Mouse (Mus musculus) hindbrain, embryonic 13.5 days (tissue): ENCODE data around the gene Cherp. TPM values are rescaled to one million over a fixed set of nuclear protein-coding genes. Genes with fewer than 3 reads are reported as not detected.
A peak's percentile ranks its signal among the peaks of the same experiment; 100 is the strongest.

Experiments used
- ATAC-seq: fragments of 200-750 bp; cut with Nextera tagmentation; 2 replicates; pipeline ENCODE4 v1.8.0; 2017; ENCODE audit warnings: moderate TSS enrichment; ENCODE audit not compliant: low FRiP score
- H3K27ac ChIP-seq: fragments of 300-500 bp; sonication (generic); 2 replicates; pipeline ENCODE4 v1.5.1; 2015; ENCODE audit warnings: inconsistent platforms, mild to moderate bottlenecking, moderate library complexity
- H3K27me3 ChIP-seq: fragments of 300-500 bp; sonication (generic); 2 replicates; pipeline ENCODE4 v1.6.1; 2015; ENCODE audit warnings: mild to moderate bottlenecking, inconsistent platforms
- H3K36me3 ChIP-seq: fragments of 300-500 bp; sonication (generic); 2 replicates; pipeline ENCODE4 v1.6.1; 2015; ENCODE audit warnings: mild to moderate bottlenecking, inconsistent platforms
- H3K4me1 ChIP-seq: fragments of 300-500 bp; sonication (generic); replicated peaks from 2 replicates; pipeline ENCODE4 v1.6.1; 2015; ENCODE audit warnings: inconsistent platforms
- H3K4me2 ChIP-seq: fragments of 300-500 bp; sonication (generic); 2 replicates; pipeline ENCODE4 v1.6.1; 2015; ENCODE audit warnings: inconsistent platforms, mild to moderate bottlenecking, moderate library complexity
- H3K4me3 ChIP-seq: fragments of 300-500 bp; sonication (generic); 2 replicates; pipeline ENCODE4 v1.5.1; 2015; ENCODE audit warnings: mild to moderate bottlenecking, inconsistent platforms
- H3K9ac ChIP-seq: fragments of 300-500 bp; sonication (generic); 2 replicates; pipeline ENCODE4 v1.6.1; 2015; ENCODE audit warnings: mild to moderate bottlenecking, inconsistent platforms
- H3K9me3 ChIP-seq: fragments of 300-500 bp; sonication (generic); 2 replicates; pipeline ENCODE4 v1.6.1; 2016; ENCODE audit warnings: inconsistent platforms
- WGBS: fragments of 180-500 bp; shearing (Covaris S2); methylation state at CpG from one replicate; pipeline ENCODE4 v1.1.7; 2015; 5-methylcytosine and 5-hydroxymethylcytosine counted together
- polyA plus RNA-seq: library from polyadenylated mRNA; unstranded; fragments of >200 nt; fragmentation: Nextera tagmentation; extraction: Ambion mirVana; gene quantifications from 2 replicates; pipeline ENCODE4 v1.2.1, GENCODE M21; 2015

Gene Cherp
- polyA plus RNA-seq, 1 experiment from 2014 or later, result 51.9 TPM

DNA sequence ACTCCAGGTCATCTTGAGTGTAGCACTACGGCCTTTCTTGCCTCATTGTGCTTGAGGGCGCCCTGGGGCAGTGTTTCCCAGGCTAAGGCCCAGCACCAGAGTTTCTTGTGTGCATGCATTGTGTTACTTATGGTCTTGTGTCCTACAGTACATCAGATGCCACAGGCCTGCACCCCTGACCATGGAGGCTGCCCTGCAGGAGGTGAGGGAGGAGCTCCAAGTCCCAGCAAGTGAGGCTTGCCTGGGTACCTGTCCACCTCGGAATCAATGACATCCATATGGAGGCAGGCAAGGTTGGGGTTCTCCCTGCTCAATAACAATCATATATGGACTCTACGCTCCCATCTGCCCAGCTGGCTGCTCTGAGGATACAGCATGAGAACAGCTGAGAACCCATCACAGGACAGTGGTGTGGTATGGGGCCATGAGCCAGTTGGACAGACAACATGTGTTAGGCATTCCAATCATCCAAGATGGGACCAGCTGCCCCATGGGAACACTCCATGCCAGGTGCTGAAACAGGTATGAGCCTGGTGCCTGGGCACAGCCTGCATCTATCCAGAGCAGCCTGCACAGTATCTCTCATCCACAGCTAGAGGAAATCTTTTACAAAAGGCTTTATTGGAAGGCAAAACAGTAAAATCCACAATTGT is 15.0 kb downstream of the Cherp start:
- 94% methylated on average over 4 of the region's 4 CpGs for whole genome bisulfite sequencing
- Histone ChIP-seq H3K9me3 (no peaks in the 10 kb centered on the region), H3K4me1 (no peaks in the 10 kb centered on the region), H3K36me3 (peaks cover 83% of the 10 kb centered on the region), H3K27me3 (no peaks in the 10 kb centered on the region), H3K4me2 (no peak overlapping the region), H3K27ac (no peak overlapping the region), H3K4me3 (no peak overlapping the region), H3K9ac (no peak overlapping the region)
- no peak for ATAC-seq

DNA sequence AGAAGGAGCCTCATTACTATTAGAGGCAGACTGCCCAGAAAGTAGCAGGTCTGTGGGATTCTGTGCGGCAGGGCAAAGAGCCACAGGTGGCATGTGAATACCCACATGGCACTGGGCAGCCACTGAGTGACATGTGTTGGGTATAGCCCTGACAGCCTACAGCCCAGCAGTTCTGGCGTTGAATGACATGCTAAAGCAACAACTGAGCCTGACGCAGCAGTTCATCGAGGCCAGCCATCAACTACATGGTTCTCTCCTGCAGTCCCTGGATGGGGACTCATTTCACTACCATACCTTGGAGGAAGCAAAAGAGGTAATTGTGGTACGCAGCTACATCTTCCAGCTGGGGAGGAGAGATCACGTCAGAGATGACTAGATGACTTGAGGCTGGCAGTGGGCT is 16.6 kb downstream of the Cherp start:
- no peak for ATAC-seq
- H3K36me3 ChIP-seq, result peaks cover 83% of the 10 kb centered on the region
- WGBS, result 93% methylated on average over 6 of the region's 6 CpGs
- H3K9ac ChIP-seq, result no peak overlapping the region
- H3K27ac ChIP-seq, result no peak overlapping the region
- H3K9me3 ChIP-seq, result no peaks in the 10 kb centered on the region
- H3K27me3 ChIP-seq, result no peaks in the 10 kb centered on the region
- H3K4me2 ChIP-seq, result no peak overlapping the region
- no peaks in the 10 kb centered on the region for H3K4me1 ChIP-seq
- no peak overlapping the region for H3K4me3 ChIP-seq

DNA sequence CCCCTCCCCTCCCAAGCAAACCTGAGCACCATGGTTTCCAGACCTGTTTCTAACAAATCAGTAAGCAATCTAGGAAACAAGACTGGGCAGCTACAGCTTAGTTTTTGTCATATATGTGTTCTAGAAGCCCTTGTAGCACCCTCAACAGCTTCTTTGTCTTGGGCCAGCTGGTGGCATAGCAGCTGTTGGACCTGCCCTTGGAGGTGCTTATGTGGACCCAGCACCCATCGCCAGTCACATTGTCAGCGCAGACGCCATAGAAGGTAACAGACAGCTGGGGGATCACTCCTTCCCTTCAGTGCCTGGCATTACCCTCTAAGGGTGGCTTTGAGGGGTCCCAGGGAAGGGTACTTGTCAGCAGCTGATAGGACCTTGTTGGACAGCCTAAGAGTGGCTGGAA is 17.2 kb downstream of the Cherp start:
- WGBS, result 94% methylated on average over 3 of the region's 3 CpGs
- no peak for ATAC-seq
- no peaks in the 10 kb centered on the region for H3K9me3 ChIP-seq

DNA sequence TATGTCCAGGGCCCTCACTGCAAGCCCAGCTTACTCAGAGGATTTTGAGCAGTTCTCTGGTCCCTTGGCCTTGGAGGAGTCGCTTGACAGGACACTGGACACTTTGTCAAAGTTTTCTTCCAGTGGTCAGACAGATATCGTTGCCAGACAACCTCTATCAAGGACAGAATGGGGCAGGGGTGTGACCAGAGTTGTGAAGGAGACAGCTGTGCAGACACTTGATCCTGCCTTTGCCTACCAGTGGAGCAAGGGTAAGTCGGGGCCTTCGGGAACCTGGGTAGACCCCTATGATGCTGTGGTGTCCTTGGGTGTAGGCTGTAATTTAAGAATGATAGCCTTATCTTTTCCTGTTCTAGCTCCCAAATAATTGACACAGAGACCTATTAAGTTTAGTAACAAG is 19.7 kb downstream of the Cherp start:
- H3K4me3 ChIP-seq, result no peak overlapping the region
- no peaks in the 10 kb centered on the region for H3K27me3 ChIP-seq
- 93% methylated on average over 4 of the region's 4 CpGs for WGBS
- no peaks in the 10 kb centered on the region for H3K4me1 ChIP-seq
- H3K9me3 ChIP-seq, result no peaks in the 10 kb centered on the region
- H3K27ac ChIP-seq, result no peak overlapping the region
- no peak for ATAC-seq
- H3K9ac ChIP-seq, result no peak overlapping the region
- H3K4me2 ChIP-seq, result no peak overlapping the region
- peaks cover 80% of the 10 kb centered on the region for H3K36me3 ChIP-seq

More for the DNA sequence above, 17.2 kb downstream of the Cherp start:
- Histone ChIP-seq H3K27ac (no peak overlapping the region), H3K4me2 (no peak overlapping the region), H3K27me3 (no peaks in the 10 kb centered on the region), H3K4me1 (no peaks in the 10 kb centered on the region), H3K36me3 (peaks cover 83% of the 10 kb centered on the region), H3K4me3 (no peak overlapping the region), H3K9ac (no peak overlapping the region)

DNA sequence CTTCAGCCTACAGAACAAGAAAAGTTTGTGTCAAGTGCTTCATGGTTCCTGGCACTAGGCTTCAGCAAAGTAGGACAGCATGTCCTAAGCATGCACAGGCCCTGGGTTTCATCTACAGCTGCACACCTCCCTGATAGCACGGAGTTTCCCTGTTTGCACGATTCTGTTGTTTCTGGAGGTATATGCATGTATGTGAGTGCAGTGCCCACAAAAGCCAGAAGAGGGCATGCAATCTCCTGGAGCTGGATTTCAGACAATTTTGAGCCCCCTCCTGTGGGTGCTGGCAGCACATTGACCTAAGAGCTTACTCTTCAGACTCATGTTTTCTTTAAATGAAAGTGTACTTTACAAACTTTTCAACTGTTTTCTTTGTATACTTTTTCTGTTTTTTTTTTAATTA is 21.1 kb downstream of the Cherp start:
- Histone ChIP-seq H3K36me3 (peaks cover 80% of the 10 kb centered on the region), H3K4me3 (no peak overlapping the region), H3K4me1 (no peaks in the 10 kb centered on the region), H3K27ac (no peak overlapping the region), H3K27me3 (no peaks in the 10 kb centered on the region), H3K9me3 (no peaks in the 10 kb centered on the region), H3K9ac (no peak overlapping the region), H3K4me2 (no peak overlapping the region)
- ATAC-seq, result no peak
- 98% methylated on average over 2 of the region's 2 CpGs for WGBS

DNA sequence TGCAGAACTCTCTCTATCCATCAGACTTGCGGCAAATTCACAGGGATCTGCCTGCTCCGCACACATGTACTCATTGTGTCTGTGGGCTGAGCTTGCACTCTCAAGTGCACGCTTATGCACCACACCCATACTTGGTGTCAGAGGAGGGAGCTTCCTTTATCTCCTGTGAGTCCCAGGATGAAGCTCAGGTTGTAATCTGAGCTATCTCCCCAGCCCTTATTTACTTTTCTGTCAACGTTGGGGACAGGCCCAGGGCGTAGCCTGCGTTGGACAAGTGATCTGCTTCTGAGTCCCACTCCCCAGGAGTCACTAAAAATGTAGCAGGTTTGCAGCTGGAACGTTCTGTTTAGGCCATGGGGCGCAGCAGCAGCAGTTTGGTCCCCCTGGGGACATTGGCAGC is 23.5 kb downstream of the Cherp start:
- ATAC-seq, result no peak
- WGBS, result 86% methylated on average over 8 of the region's 8 CpGs
- Histone ChIP-seq H3K4me2 (no peak overlapping the region), H3K4me3 (no peak overlapping the region), H3K27me3 (no peaks in the 10 kb centered on the region), H3K36me3 (peaks cover 74% of the 10 kb centered on the region), H3K9ac (no peak overlapping the region), H3K9me3 (no peaks in the 10 kb centered on the region), H3K27ac (no peak overlapping the region), H3K4me1 (peaks cover 11% of the 10 kb centered on the region)

DNA sequence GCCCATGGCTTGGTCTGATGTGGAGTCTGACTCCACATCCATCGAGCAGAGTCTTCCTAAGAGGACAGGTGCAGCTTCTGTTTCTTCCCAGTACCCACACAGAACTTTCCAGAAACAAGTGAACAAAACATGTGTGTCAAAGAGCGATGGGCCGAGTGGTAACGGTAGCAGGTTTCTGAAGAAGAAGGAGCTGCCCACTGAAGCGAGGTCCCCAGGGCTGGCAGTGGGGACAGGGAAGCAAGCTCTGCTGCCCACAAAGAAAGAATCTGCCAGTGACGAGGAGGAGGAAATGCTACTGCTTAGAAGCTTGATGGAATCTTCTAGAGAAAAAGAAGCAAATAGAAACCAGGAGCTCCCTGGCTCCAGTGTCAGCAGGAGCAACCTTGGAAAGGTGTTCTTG is 30.0 kb downstream of the Cherp start:
- ATAC-seq, result no peak
- Histone ChIP-seq H3K9me3 (no peaks in the 10 kb centered on the region), H3K4me2 (no peak overlapping the region), H3K4me3 (no peak overlapping the region), H3K27me3 (no peaks in the 10 kb centered on the region), H3K36me3 (peaks cover 21% of the 10 kb centered on the region), H3K27ac (no peak overlapping the region), H3K9ac (no peak overlapping the region), H3K4me1 (peaks cover 32% of the 10 kb centered on the region)
- WGBS, result 95% methylated on average over 6 of the region's 6 CpGs

DNA sequence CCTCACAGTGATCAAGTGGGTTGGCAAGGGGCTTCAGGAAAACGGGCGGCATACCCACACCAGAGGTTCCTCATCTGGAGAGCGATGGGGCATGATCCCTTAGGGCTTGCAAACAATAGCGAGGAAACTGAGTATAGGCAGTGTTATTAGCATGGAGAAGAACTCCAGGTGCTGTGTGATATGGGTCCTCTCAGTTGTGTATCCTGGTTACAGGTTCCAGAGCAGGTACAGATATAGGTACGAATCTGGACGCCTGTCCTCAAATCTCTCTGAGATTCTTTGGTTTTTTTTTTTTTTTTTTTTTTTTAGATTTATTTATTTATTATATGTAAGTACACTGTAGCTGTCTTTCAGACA is 31.1 kb downstream of the Cherp start:
- no peaks in the 10 kb centered on the region for H3K27me3 ChIP-seq
- no peaks in the 10 kb centered on the region for H3K9me3 ChIP-seq
- peak overlapping the region; percentile 44 for H3K4me3 ChIP-seq
- H3K9ac ChIP-seq, result peak overlapping the region; percentile 72
- peaks cover 32% of the 10 kb centered on the region for H3K4me1 ChIP-seq
- peak; percentile 79; the same call in 1 of the 2 replicates for ATAC-seq
- peak overlapping the region; percentile 50; the same call in 1 of the 2 replicates for H3K27ac ChIP-seq
- 38% methylated on average over 6 of the region's 6 CpGs for WGBS
- H3K36me3 ChIP-seq, result peaks cover 10% of the 10 kb centered on the region
- H3K4me2 ChIP-seq, result peak overlapping the region; percentile 66

DNA sequence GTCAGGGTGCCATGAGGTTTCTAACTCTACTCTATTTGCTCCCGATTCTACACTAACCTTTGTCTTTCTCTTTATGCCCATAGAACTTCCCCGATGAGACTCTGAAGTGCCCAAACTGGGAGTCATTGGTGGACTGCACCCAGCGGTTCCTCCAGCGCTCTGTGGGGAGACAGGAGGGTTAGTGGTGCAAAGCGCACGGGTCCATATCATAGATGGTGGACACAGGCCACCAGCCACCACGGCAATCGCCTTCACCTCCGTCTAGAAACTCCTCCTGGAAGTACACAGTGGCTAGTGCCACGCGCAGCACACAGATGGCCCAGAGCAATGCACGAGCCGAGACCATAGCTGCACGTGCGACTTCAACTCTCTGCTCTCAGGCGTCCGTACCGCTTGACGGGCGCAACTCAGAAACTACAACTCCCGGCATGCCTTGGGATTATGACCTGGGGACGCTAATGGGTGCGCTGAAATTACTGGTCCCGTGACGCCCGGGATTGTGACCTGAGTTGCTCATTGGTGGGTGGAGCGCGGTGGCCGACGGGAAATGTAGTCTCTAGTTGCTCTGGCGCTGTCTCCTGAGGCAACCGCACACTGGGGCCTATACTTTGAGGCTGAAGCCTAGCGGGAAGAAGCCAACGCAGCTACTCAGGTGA is 31.6 kb downstream of the Cherp start, which contains the start of the genes Calr3 and 1700030K09Rik:
Gene Calr3, minus strand, starts transcription at position 533 of the 656 bp plus-strand sequence.
Gene 1700030K09Rik, plus strand, starts transcription at position 543 of the 656 bp plus-strand sequence.
- Histone ChIP-seq H3K9ac (peak within 1 kb of the TSS; percentile 72), H3K27ac (peak within 1 kb of the TSS; percentile 58), H3K4me3 (peak within 1 kb of the TSS; percentile 44), H3K9me3 (no peaks in the 10 kb centered on the region), H3K27me3 (no peaks in the 10 kb centered on the region), H3K36me3 (peaks cover 9% of the 10 kb centered on the region; the same call in 1 of the 2 replicates), H3K4me2 (peak within 1 kb of the TSS; percentile 66), H3K4me1 (peaks cover 32% of the 10 kb centered on the region)
- 7% methylated on average over 34 of the region's 34 CpGs for WGBS
- peak; percentile 99 for ATAC-seq

DNA sequence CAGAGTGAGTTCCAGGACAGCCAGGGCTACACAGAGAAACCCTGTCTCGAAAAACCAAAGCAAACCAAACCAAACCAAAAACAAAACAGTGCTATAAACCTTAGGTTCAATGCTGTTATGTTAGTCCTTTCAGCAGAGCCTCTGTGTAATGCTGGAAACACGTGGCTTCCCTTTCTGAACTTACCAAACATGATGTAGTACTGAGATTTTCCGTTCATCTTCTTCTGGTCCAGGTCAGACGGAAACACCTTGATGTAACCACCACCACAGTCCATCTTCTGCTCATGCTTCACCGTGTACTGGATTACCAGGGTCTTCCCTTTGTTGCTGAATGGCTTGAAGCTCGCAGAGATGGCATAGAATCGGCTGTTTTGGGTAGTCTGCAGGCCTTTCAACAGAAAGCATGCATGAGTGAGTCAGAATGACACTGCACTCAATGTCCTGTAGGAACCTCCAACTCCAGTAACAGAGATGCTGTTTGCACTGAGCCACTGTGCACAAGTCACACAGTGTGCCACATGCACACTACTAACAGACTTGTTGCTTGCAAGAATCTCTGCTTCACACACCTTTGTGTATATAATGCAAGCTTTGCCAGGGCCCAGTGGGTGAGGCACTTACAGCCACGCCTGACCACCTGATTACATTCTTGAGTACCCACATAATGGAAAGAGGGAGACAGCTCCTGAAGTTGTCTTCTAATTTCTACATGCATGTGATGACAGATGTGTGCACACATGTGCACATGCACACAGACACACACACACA is 36.6 kb downstream of the Cherp start:
- no peaks in the 10 kb centered on the region for H3K27me3 ChIP-seq
- H3K36me3 ChIP-seq, result no peaks in the 10 kb centered on the region
- no peak overlapping the region for H3K9ac ChIP-seq
- H3K27ac ChIP-seq, result no peak overlapping the region
- WGBS, result 69% methylated on average over 8 of the region's 8 CpGs
- H3K9me3 ChIP-seq, result no peaks in the 10 kb centered on the region
- no peak overlapping the region for H3K4me3 ChIP-seq
- H3K4me2 ChIP-seq, result no peak overlapping the region
- H3K4me1 ChIP-seq, result peaks cover 4% of the 10 kb centered on the region
- ATAC-seq, result no peak

DNA sequence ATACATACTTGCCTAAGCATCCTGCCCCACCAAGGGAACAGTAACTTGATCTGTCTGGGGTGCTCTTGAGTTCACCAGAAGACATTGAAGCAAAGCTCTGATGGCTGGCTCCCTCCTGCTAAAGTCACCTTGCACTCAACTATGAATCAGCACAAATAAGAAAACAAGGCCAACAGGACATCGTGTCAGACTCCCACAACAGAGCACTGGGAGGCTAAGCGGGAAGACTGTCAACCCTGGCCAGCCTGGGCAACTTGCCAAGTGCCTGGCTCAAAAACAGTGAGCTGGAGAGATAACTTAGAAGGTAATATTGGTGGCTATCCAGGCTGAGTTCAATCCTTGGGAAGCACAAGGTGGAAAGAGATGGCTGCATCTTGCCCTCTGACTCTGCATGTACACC is 40.1 kb downstream of the Cherp start:
- H3K9ac ChIP-seq, result no peak overlapping the region
- no peaks in the 10 kb centered on the region for H3K36me3 ChIP-seq
- H3K27me3 ChIP-seq, result no peaks in the 10 kb centered on the region
- no peaks in the 10 kb centered on the region for H3K9me3 ChIP-seq
- no peak for ATAC-seq
- H3K27ac ChIP-seq, result no peak overlapping the region
- H3K4me2 ChIP-seq, result no peak overlapping the region
- H3K4me1 ChIP-seq, result no peaks in the 10 kb centered on the region
- no peak overlapping the region for H3K4me3 ChIP-seq
- 41% methylated on average over 2 of the region's 2 CpGs for WGBS

DNA sequence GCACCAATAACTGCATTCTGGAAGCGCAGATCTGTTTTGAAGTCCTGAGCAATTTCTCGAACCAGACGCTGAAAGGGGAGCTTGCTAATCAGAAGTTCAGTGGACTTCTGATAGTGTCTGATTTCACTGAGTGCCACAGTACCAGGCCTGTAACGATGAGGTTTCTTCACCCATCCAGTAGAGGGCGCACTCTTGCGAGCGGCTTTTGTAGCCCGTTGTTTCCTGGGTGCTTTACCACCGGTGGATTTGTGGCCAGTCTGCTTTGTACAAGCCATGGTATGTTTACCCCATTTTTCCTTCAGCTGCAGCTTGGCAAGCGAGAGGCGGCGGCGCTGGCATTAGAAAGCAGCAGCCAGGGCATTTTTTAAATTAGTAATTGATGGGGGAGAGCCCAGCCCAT is 45.4 kb downstream of the Cherp start:
- Histone ChIP-seq H3K4me1 (no peaks in the 10 kb centered on the region), H3K36me3 (no peaks in the 10 kb centered on the region), H3K9me3 (no peaks in the 10 kb centered on the region), H3K27ac (no peak overlapping the region), H3K27me3 (no peaks in the 10 kb centered on the region), H3K4me2 (no peak overlapping the region), H3K4me3 (no peak overlapping the region), H3K9ac (no peak overlapping the region)
- ATAC-seq, result no peak
- 56% methylated on average over 13 of the region's 13 CpGs for WGBS
